Mouse (Mus musculus) lung, postnatal 0 days (tissue): ENCODE results near the gene Hist1h2af. TPM values are rescaled to one million over a fixed set of nuclear protein-coding genes. Genes with fewer than 3 reads are reported as not detected.

ENCODE experiments used
- ATAC-seq: fragments of 200-750 bp; cut with Nextera tagmentation; 2 replicates; pipeline ENCODE4 v1.8.0; 2017; ENCODE audit warnings: moderate library complexity
- DNase-seq: peaks from one replicate; pipeline ENCODE4 v3.0.0-alpha.2; 2016; ENCODE audit warnings: low spot score
- H3K27ac ChIP-seq: fragments of 300-500 bp; sonication (generic); 2 replicates; pipeline ENCODE4 v1.5.1; 2014; ENCODE audit warnings: antibody characterized with exemption, mild to moderate bottlenecking, low read length, mixed read lengths
- H3K27me3 ChIP-seq: fragments of 300-500 bp; sonication (generic); replicated peaks from 2 replicates; pipeline ENCODE4 v1.6.1; 2014; ENCODE audit warnings: low read length, mixed read lengths; ENCODE audit not compliant: insufficient read depth
- H3K36me3 ChIP-seq: fragments of 300-500 bp; sonication (generic); 2 replicates; pipeline ENCODE4 v1.6.1; 2014; ENCODE audit warnings: low read length, mixed read lengths; ENCODE audit not compliant: insufficient read depth
- H3K4me1 ChIP-seq: fragments of 300-500 bp; sonication (generic); 2 replicates; pipeline ENCODE4 v1.6.1; 2014; ENCODE audit warnings: antibody characterized with exemption, low read depth, low read length, mixed read lengths; ENCODE audit not compliant: insufficient read depth
- H3K4me2 ChIP-seq: fragments of 300-500 bp; sonication (generic); replicated peaks from 2 replicates; pipeline ENCODE4 v1.6.1; 2014; ENCODE audit warnings: low read depth, mild to moderate bottlenecking, low read length, moderate library complexity, mixed read lengths
- H3K4me3 ChIP-seq: fragments of 300-500 bp; sonication (generic); 2 replicates; pipeline ENCODE4 v1.5.1; 2014; ENCODE audit warnings: low read depth, low read length
- H3K9ac ChIP-seq: fragments of 300-500 bp; sonication (generic); replicated peaks from 2 replicates; pipeline ENCODE4 v1.6.1; 2014; ENCODE audit warnings: low read depth, mild to moderate bottlenecking
- H3K9me3 ChIP-seq: fragments of 300-500 bp; sonication (generic); 2 replicates; pipeline ENCODE4 v1.6.1; 2016; ENCODE audit warnings: low read length, mixed read lengths
- CTCF ChIP-seq: IDR thresholded peaks from 2 replicates; pipeline ENCODE4 v1.5.1; 2016; ENCODE audit warnings: antibody characterized with exemption, mild to moderate bottlenecking
- EP300 ChIP-seq: IDR thresholded peaks from 2 replicates; pipeline ENCODE4 v1.6.1; 2016; ENCODE audit warnings: antibody characterized with exemption, mild to moderate bottlenecking, control low read depth
- WGBS: fragments of 180-500 bp; shearing (Covaris S2); extraction: QIAGEN DNeasy Blood & Tissue Kit; methylation state at CpG from one replicate; pipeline ENCODE4 v1.1.7; 2014; 5-methylcytosine and 5-hydroxymethylcytosine counted together
- polyA plus RNA-seq: library from polyadenylated mRNA; unstranded; fragments of >200 nt; fragmentation: Nextera tagmentation; extraction: Ambion mirVana; gene quantifications from 2 replicates; pipeline ENCODE4 v1.2.1, GENCODE M21; 2015

The Hist1h2af gene
- polyA plus RNA-seq, 1 experiment from 2014 or later: 1.3 TPM

GRCm38 (mm10) chr13:23510127-23510526, 23.6 kb upstream of the Hist1h2af start:
- H3K4me1 ChIP-seq: no peaks in the 10 kb centered on the region
- H3K27me3 ChIP-seq: no peaks in the 10 kb centered on the region
- H3K9ac ChIP-seq: no peak overlapping the region
- H3K36me3 ChIP-seq: no peaks in the 10 kb centered on the region
- DNase-seq (no peak), ATAC-seq (no peak)
- no peak overlapping the region for H3K4me2 ChIP-seq
- H3K9me3 ChIP-seq: no peaks in the 10 kb centered on the region
- no peak overlapping the region for H3K4me3 ChIP-seq
- 37% methylated on average over 1 of the region's 1 CpGs for WGBS
- no peak overlapping the region for H3K27ac ChIP-seq
- TF ChIP-seq CTCF: no peak
- TF ChIP-seq EP300: no peak

GRCm38 (mm10) chr13:23513517-23513916, 20.2 kb upstream of the Hist1h2af start:
- no peaks in the 10 kb centered on the region for H3K9me3 ChIP-seq
- H3K27ac ChIP-seq: no peak overlapping the region
- no peak overlapping the region for H3K9ac ChIP-seq
- H3K4me1 ChIP-seq: no peaks in the 10 kb centered on the region
- 57% methylated on average over 1 of the region's 1 CpGs for WGBS
- TF ChIP-seq CTCF: no peak
- TF ChIP-seq EP300: no peak
- no peak overlapping the region for H3K4me3 ChIP-seq
- DNase-seq (no peak), ATAC-seq (no peak)
- no peak overlapping the region for H3K4me2 ChIP-seq
- H3K36me3 ChIP-seq: no peaks in the 10 kb centered on the region
- H3K27me3 ChIP-seq: no peaks in the 10 kb centered on the region

- Histone ChIP-seq H3K4me1 (no peaks in the 10 kb centered on the region), H3K9ac (no peak overlapping the region), H3K9me3 (no peaks in the 10 kb centered on the region), H3K36me3 (no peaks in the 10 kb centered on the region), H3K27me3 (no peaks in the 10 kb centered on the region), H3K27ac (no peak overlapping the region), H3K4me3 (no peak overlapping the region), H3K4me2 (no peak overlapping the region)
- DNase-seq: no peak
- no peak for ATAC-seq
- WGBS: 73% methylated on average over 5 of the region's 5 CpGs
- TF ChIP-seq CTCF (no peak), EP300 (no peak)
Measured at GRCm38 (mm10) chr13:23515281-23515680, 18.4 kb upstream of the Hist1h2af start.

GRCm38 (mm10) chr13:23515826-23516620, 17.7 kb upstream of the Hist1h2af start:
- no peak overlapping the region for H3K27ac ChIP-seq
- H3K9ac ChIP-seq: no peak overlapping the region
- WGBS: 47% methylated on average over 15 of the region's 15 CpGs
- peak overlapping the region; percentile 17; the same call in 1 of the 2 replicates for H3K4me2 ChIP-seq
- no peak overlapping the region for H3K4me3 ChIP-seq
- H3K27me3 ChIP-seq: no peaks in the 10 kb centered on the region
- TF ChIP-seq CTCF (no peak), EP300 (no peak)
- H3K9me3 ChIP-seq: no peaks in the 10 kb centered on the region
- H3K36me3 ChIP-seq: no peaks in the 10 kb centered on the region
- H3K4me1 ChIP-seq: no peaks in the 10 kb centered on the region
- no peak for ATAC-seq
- no peak for DNase-seq

- TF ChIP-seq EP300: no peak; the same call in 1 of the 2 replicates
- no peak for TF ChIP-seq CTCF
- ATAC-seq: peak; percentile 61
Measured at GRCm38 (mm10) chr13:23516822-23517602, 16.7 kb upstream of the Hist1h2af start.

GRCm38 (mm10) chr13:23517603-23518294, 16.0 kb upstream of the Hist1h2af start:
- ATAC-seq: peak; percentile 88
- Histone ChIP-seq H3K4me1 (no peaks in the 10 kb centered on the region), H3K9ac (no peak overlapping the region; the same call in 1 of the 2 replicates), H3K27ac (peak overlapping the region; percentile 57; the same call in 1 of the 2 replicates), H3K27me3 (no peaks in the 10 kb centered on the region), H3K4me2 (peak overlapping the region; percentile 65), H3K4me3 (peak overlapping the region; percentile 52), H3K9me3 (no peaks in the 10 kb centered on the region), H3K36me3 (no peaks in the 10 kb centered on the region)
- peak; percentile 89 for DNase-seq
- TF ChIP-seq CTCF (no peak), EP300 (peak; percentile 28; the same call in 1 of the 2 replicates)
- WGBS: under 1% methylated on average over 27 of the region's 27 CpGs

More at GRCm38 (mm10) chr13:23516822-23517602, 16.7 kb upstream of the Hist1h2af start:
- H3K9me3 ChIP-seq: no peaks in the 10 kb centered on the region
- H3K4me1 ChIP-seq: no peaks in the 10 kb centered on the region
- no peaks in the 10 kb centered on the region for H3K27me3 ChIP-seq
- under 1% methylated on average over 19 of the region's 19 CpGs for WGBS
- H3K4me2 ChIP-seq: peak overlapping the region; percentile 65
- peak; percentile 71 for DNase-seq
- H3K36me3 ChIP-seq: no peaks in the 10 kb centered on the region
- peak overlapping the region; percentile 52 for H3K4me3 ChIP-seq
- H3K27ac ChIP-seq: peak overlapping the region; percentile 57; the same call in 1 of the 2 replicates
- no peak overlapping the region for H3K9ac ChIP-seq
